Mouse (Mus musculus) kidney, adult 8-10 months (tissue): ENCODE data around the gene Chek1.
A peak's percentile ranks its signal among the peaks of the same experiment; 100 is the strongest.

Source experiments
- DNase-seq, 2 experiments: peaks; one replicate each; pipeline ENCODE4 v3.0.0; 2022

The Chek1 gene

GRCm38 (mm10) chr9:36727034-36727755 lies at the start of gene Chek1:
Chek1 (minus strand) TSS chr9:36727065.
- no peak for DNase-seq

GRCm38 (mm10) chr9:36769048-36769413 lies 42.2 kb upstream of the Chek1 start:
- peak in 1 of 2 experiments; percentile 4 for DNase-seq

- peak in 1 of 2 experiments; percentile 58 for DNase-seq
Measured at GRCm38 (mm10) chr9:36768156-36769047, 41.5 kb upstream of the Chek1 start.

GRCm38 (mm10) chr9:36767203-36768143 lies 40.6 kb upstream of the Chek1 start, which contains the start of gene Stt3a:
Stt3a (minus strand) TSS chr9:36767679.
- peak; percentile 99 for DNase-seq

- no peak for DNase-seq
Measured at GRCm38 (mm10) chr9:36764378-36764777, 37.5 kb upstream of the Chek1 start.

GRCm38 (mm10) chr9:36726131-36727033 lies 483 bp downstream of the Chek1 start:
- peak; percentile 87 to 93 for DNase-seq

GRCm38 (mm10) chr9:36716624-36717023 lies 10.2 kb downstream of the Chek1 start:
- DNase-seq, result no peak

- no peak for DNase-seq
Measured at GRCm38 (mm10) chr9:36707304-36707703, 19.6 kb downstream of the Chek1 start.

- DNase-seq, result no peak
Measured at GRCm38 (mm10) chr9:36705923-36706322, 20.9 kb downstream of the Chek1 start.

GRCm38 (mm10) chr9:36694276-36694675 lies 32.6 kb downstream of the Chek1 start:
- no peak for DNase-seq

GRCm38 (mm10) chr9:36692920-36693319 lies 33.9 kb downstream of the Chek1 start, which contains the start of gene Acrv1:
Acrv1 (plus strand) TSS chr9:36693220.
- DNase-seq, result no peak

GRCm38 (mm10) chr9:36687329-36687728 lies 39.5 kb downstream of the Chek1 start:
- peak in 1 of 2 experiments; percentile 4 for DNase-seq

- DNase-seq, result no peak
Measured at GRCm38 (mm10) chr9:36681424-36681823, 45.4 kb downstream of the Chek1 start.
